Mouse (Mus musculus) adrenal gland (tissue): ENCODE data around the gene Best2.

Experiments used
- intact Hi-C: fragments of 180-260 bp; cut with DNase I; formaldehyde crosslinking; loops from one replicate; pipeline ENCODE4 v1.15.1; 2025

Best2 gene

GRCm38 (mm10) chr8:85025098-85025932 lies 11.0 kb upstream of the Best2 start, which contains the start of gene Asna1:
TSS of gene Asna1 (minus strand) at chr8:85025281.
- intact Hi-C loops, result loop anchor here (5.0 kb wide), 1 partner anchor 48 kb away; the partner anchor contains the start of gene Junb

- intact Hi-C loops, result no loop called here
These were observed 9.5 kb upstream of the Best2 start for GRCm38 (mm10) chr8:85023846-85024245.

- intact Hi-C loops, result no loop called here
These were observed 7.3 kb upstream of the Best2 start for GRCm38 (mm10) chr8:85021514-85022055.

GRCm38 (mm10) chr8:85017209-85017608 lies 2.9 kb upstream of the Best2 start:
- intact Hi-C loops, result no loop called here

GRCm38 (mm10) chr8:85016724-85017123 lies 2.4 kb upstream of the Best2 start:
- intact Hi-C loops, result no loop called here

GRCm38 (mm10) chr8:85013230-85013840 lies 996 bp downstream of the Best2 start:
- intact Hi-C loops, result no loop called here

- intact Hi-C loops, result no loop called here
These were observed 3.1 kb downstream of the Best2 start for GRCm38 (mm10) chr8:85011242-85011641.

- intact Hi-C loops, result no loop called here
These were observed 6.6 kb downstream of the Best2 start for GRCm38 (mm10) chr8:85007686-85008085.

- intact Hi-C loops, result loop anchor here (5.0 kb wide), 1 partner anchor 70 kb away; no protein-coding TSS in a partner anchor
These were observed 16.6 kb downstream of the Best2 start for GRCm38 (mm10) chr8:84997649-84998295.

GRCm38 (mm10) chr8:84996978-84997377 lies 17.4 kb downstream of the Best2 start:
- intact Hi-C loops, result loop anchor here (5.0 kb wide), 1 partner anchor 70 kb away; no protein-coding TSS in a partner anchor

GRCm38 (mm10) chr8:84995680-84996079 lies 18.7 kb downstream of the Best2 start:
- intact Hi-C loops, result loop anchor here (5.0 kb wide), 1 partner anchor 68 kb away; no protein-coding TSS in a partner anchor

- intact Hi-C loops, result no loop called here
These were observed 20.0 kb downstream of the Best2 start for GRCm38 (mm10) chr8:84994375-84994774.

- intact Hi-C loops, result loop anchor here (1.0 kb wide), 1 partner anchor 17 kb away; no protein-coding TSS in a partner anchor
These were observed 23.5 kb downstream of the Best2 start for GRCm38 (mm10) chr8:84990836-84991235.

- intact Hi-C loops, result loop anchor here (1.0 kb wide), 1 partner anchor 16 kb away; no protein-coding TSS in a partner anchor
These were observed 24.0 kb downstream of the Best2 start, which contains the start of gene Hook2 for GRCm38 (mm10) chr8:84990349-84990748. TSS of gene Hook2 (plus strand) at chr8:84990603.

GRCm38 (mm10) chr8:84989810-84990209 lies 24.5 kb downstream of the Best2 start:
- intact Hi-C loops, result loop anchor here (1.0 kb wide), 1 partner anchor 16 kb away; no protein-coding TSS in a partner anchor

GRCm38 (mm10) chr8:84989311-84989731 lies 25.0 kb downstream of the Best2 start:
- intact Hi-C loops, result no loop called here

GRCm38 (mm10) chr8:84987903-84988302 lies 26.4 kb downstream of the Best2 start:
- intact Hi-C loops, result no loop called here

- intact Hi-C loops, result no loop called here
These were observed 26.9 kb downstream of the Best2 start for GRCm38 (mm10) chr8:84987388-84987787.

- intact Hi-C loops, result no loop called here
These were observed 27.9 kb downstream of the Best2 start for GRCm38 (mm10) chr8:84986379-84986945.

- intact Hi-C loops, result no loop called here
These were observed 28.5 kb downstream of the Best2 start for GRCm38 (mm10) chr8:84985684-84986378.
